Mouse (Mus musculus) retina, postnatal 1 day (tissue): Measurements from ENCODE around the gene Olfr209.
"Not testable (repeated sequence)": the region's sequence is repeated elsewhere in the genome, so short reads cannot be mapped to it uniquely, and the experiment has no call there.

Experiments
- DNase-seq: peaks from one replicate; pipeline ENCODE4 v3.0.0-alpha.2; 2012

Gene Olfr209

DNA sequence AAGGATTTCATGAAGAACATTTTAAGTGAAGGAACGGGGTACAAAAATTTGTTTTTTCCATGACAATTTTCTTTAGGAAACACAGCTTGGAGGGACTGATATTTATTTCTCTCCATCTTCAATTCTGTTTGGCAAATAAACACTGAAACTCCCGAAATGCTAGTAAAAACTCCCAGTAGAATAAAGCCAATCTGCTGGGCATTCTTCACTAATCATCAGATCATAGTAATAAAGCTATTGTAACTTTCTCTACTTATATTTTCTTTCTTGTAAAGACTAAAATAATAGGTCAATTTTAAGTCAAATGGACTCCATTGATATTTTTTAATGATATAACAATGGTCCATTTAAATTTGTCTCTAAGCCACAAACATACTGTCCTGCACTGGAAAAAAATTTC, at the start of gene Olfr209:
TSS of gene Olfr209 (minus strand) at position 101 of the 400 bp plus-strand sequence.
- DNase-seq: no peak

DNA sequence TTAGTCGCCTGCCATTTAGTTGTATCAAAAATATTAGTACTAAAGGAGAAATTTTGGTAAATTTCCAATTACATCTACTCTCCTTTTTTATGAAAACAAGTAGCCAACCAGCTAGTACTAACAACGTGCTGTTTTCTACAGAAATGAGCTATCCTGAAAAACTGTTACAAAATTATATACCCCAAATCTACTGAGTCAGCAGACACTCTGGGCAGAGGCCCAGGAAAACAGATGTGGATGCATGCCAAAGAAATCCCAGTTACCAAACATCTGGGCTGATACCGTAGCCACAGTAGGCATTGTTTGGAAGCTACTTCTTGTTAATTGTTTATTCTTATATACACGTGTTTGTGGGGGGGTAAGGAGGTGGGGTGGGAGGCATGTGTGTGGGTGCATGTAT, 49.7 kb upstream of the Olfr209 start:
- DNase-seq: no peak

DNA sequence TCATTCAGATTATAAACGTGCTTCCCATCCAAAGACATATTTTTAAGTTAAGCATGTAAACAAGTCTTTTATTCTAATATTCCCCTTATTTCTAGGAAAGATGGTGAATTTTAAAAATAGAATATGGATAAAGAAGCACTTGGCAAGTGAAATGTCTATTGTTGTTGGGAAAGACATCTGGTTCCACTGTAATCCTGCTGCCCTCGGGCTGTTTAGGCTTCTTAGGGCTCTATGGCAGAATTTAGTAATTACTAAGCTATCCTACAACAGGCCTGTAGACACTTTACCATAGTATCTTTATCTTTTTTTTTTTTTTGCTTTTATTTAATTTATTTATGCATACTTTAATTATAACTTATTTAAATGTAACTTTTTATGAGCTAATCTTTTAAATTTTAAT, 46.0 kb upstream of the Olfr209 start:
- DNase-seq: no peak

GRCm38 (mm10) chr16:59409341-59409748, 45.6 kb upstream of the Olfr209 start:
- peak; percentile 15 for DNase-seq

- peak; percentile 66 for DNase-seq
Observed at GRCm38 (mm10) chr16:59407032-59407431, 43.2 kb upstream of the Olfr209 start, which contains the start of gene Gabrr3. Gene Gabrr3, plus strand, starts transcription at chr16:59407332.

DNA sequence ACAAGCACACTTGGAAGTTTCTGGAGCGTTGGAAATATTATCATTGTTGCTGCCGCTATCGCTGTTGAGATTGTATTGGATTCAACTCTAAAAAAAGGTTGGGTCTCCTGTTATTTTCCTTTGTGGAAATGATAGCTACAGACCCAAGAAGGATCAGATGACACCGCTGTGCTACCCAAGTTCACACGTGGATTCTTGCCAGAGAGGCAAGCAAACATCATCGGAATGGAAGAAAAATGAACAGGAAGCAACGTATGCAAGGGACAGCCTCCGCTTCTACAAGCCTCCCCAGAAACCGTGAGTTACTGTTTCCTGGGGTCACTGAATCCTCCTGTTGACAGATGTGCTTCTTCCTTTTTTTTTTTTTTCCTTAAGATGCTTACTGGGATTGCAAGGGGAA, 41.0 kb upstream of the Olfr209 start:
- no peak for DNase-seq

- DNase-seq: peak; percentile 67
Observed at GRCm38 (mm10) chr16:59403684-59404083, 39.9 kb upstream of the Olfr209 start.

DNA sequence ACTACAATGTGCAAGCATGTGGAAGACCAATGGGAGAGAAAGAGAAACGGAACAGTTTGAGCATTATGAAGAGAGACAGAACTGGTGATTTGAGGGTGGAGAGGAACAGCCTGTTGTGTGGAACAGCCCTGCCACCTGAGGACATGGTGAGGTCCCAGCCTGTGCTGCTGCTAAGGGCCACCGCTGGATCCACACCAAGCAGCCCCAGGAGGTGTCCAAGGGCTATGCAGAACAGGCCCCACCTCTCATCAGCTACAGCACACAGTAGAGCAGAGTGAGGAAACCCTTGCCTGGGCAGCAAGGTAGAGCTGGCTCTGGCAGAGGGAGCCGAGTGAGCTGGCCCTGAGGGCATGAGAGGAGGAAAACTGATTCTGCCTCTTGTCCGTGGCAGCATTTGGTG, 38.2 kb upstream of the Olfr209 start:
- DNase-seq: no peak

DNA sequence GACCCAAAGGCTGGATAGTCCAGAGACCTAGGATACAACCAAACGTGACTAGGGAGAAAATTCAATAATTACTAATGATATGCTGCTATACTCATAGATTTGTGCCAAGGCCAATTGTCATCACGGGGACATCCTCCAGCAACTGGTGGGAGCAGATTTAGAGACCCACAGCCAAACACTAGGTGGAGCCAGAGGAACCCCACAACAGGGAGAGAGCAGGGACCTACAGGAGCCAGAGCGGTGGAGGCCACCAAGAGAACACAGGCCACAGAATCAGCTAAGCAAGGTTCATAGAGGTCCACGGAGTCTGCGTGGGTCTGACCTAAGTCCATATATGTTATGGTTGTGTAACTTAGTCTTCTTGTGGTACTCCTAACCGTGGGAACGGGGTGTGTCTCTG, 37.3 kb upstream of the Olfr209 start:
- DNase-seq: peak; percentile 24

- DNase-seq: no peak
Observed at GRCm38 (mm10) chr16:59393300-59393699, 29.5 kb upstream of the Olfr209 start.

GRCm38 (mm10) chr16:59349146-59349545, 14.6 kb downstream of the Olfr209 start, which contains the start of gene Olfr206:
Gene Olfr206, minus strand, starts transcription at chr16:59349246.
- no peak for DNase-seq

DNA sequence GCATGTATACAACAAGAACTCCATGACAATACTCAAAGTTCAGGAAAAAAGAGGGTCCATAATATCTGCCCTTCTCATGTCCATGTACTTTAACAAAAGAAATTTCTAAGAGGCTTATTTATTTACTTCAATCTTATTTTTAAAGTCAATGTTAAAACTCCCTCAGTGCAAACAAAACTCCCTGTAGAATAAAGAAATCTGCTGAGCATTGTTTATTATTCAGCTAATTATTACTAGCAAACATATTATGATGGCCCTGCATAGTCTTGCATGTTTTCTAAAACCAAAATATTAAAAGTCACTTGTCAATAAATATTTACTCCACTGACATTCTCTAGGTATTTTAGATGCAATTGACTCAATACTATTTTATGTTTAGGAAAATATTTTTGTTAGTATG, 32.8 kb downstream of the Olfr209 start, which contains the start of gene Olfr205:
TSS of gene Olfr205 (minus strand) at position 101 of the 400 bp plus-strand sequence.
- no peak for DNase-seq

GRCm38 (mm10) chr16:59323262-59323661, 40.5 kb downstream of the Olfr209 start:
- DNase-seq: not testable (repeated sequence)

DNA sequence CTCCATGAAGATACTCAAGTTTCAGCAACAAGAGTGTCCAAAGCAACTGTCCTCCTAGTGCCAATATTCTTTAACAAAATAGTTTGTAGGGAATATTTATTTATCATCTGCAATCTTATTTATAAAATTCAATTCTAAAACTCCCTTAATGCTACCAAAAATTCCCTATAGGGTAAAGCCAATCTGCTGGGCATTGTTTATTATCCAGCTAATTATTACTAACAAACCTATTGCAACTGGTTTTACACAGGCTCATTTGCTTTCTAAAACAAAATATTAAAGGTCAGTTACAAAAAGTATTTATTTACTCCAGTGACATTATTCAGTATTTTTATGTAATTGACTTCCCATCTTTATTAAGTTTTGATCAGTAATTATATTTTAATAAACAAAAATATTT, 45.6 kb downstream of the Olfr209 start, which contains the start of gene Olfr204:
TSS of gene Olfr204 (minus strand) at position 101 of the 400 bp plus-strand sequence.
- no peak for DNase-seq
